Mouse (Mus musculus) ovary, postnatal 14 days (tissue): Measurements from ENCODE around the gene H2afj.
A peak's percentile ranks its signal among the peaks of the same experiment; 100 is the strongest.

ENCODE experiments used
- DNase-seq: peaks from one replicate; pipeline ENCODE4 v3.0.0; 2022; ENCODE audit warnings: low spot score

The H2afj gene

GRCm38 (mm10) chr6:136847790-136848189 lies 39.7 kb downstream of the H2afj start:
- DNase-seq, result peak; percentile 41

- DNase-seq, result no peak
Measured at GRCm38 (mm10) chr6:136848399-136848798, 40.4 kb downstream of the H2afj start.

GRCm38 (mm10) chr6:136848971-136849370 lies 40.9 kb downstream of the H2afj start:
- DNase-seq, result no peak

GRCm38 (mm10) chr6:136850267-136850666 lies 42.2 kb downstream of the H2afj start:
- DNase-seq, result no peak

- DNase-seq, result no peak
Measured at GRCm38 (mm10) chr6:136852348-136852747, 44.3 kb downstream of the H2afj start.

GRCm38 (mm10) chr6:136852762-136853161 lies 44.7 kb downstream of the H2afj start:
- DNase-seq, result no peak

GRCm38 (mm10) chr6:136854361-136854781 lies 46.3 kb downstream of the H2afj start:
- no peak for DNase-seq

GRCm38 (mm10) chr6:136855183-136855582 lies 47.1 kb downstream of the H2afj start:
- DNase-seq, result no peak

- no peak for DNase-seq
Measured at GRCm38 (mm10) chr6:136856071-136856636, 48.1 kb downstream of the H2afj start.

- DNase-seq, result no peak
Measured at GRCm38 (mm10) chr6:136857186-136857872, 49.3 kb downstream of the H2afj start, which contains the start of gene Art4. TSS of gene Art4 (minus strand) at chr6:136857733.

GRCm38 (mm10) chr6:136857873-136858260 lies 49.8 kb downstream of the H2afj start:
- DNase-seq, result no peak

- DNase-seq, result no peak
Measured at GRCm38 (mm10) chr6:136858420-136858819, 50.4 kb downstream of the H2afj start.
